Mouse (Mus musculus) spleen, adult 2 months (tissue): ENCODE measurements at regions not wholly inside any gene's neighbourhood (a gene's known extent, or its start where the extent isn't known, plus 50 kb on each side); places are given as distances from the start of the nearest gene placed in this dataset.

Experiments
- CTCF ChIP-seq: fragments of 200-500 bp; IDR thresholded peaks from 2 replicates; pipeline ENCODE4 v1.5.1; 2011; ENCODE audit warnings: mild to moderate bottlenecking, inconsistent platforms; ENCODE audit not compliant: insufficient read depth, insufficient read length, insufficient replicate concordance; ENCODE audit errors: extremely low read depth
- POLR2A ChIP-seq: fragments of 200-500 bp; IDR thresholded peaks from 2 replicates; pipeline ENCODE4 v1.6.1; 2011; ENCODE audit warnings: low read depth, low read length, inconsistent platforms

GRCm38 (mm10) chr13:44339061-44339741, 390.1 kb upstream of the Jarid2 start:
- TF ChIP-seq POLR2A (no peak), CTCF (no peak)
